Mouse (Mus musculus) brain, embryonic 18.5 days (tissue): ENCODE results near the gene Naglu.
"Not testable (repeated sequence)": the region's sequence is repeated elsewhere in the genome, so short reads cannot be mapped to it uniquely, and the experiment has no call there.

Source experiments
- DNase-seq: peaks from one replicate; pipeline ENCODE4 v3.0.0-alpha.2; 2012; ENCODE audit warnings: low read depth, low spot score

Gene Naglu

DNA sequence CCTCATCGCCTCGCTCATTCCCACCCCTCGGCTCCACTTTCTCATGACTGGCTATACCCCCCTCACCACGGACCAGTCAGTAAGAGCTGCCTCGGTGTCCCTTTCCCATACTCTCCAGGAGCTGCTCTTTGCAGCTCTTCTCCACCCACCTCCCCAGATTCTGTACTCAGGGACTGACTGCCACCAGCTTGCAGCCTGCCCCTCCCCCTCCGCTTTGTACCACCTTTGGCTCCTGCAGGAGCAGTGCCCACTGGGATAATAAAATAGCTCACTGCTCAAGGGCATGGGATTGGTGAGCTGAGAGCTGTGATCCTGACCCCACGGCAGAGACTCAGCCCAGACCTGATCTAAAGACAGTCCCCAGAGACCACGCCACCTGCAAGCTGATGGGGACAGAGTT lies 54.7 kb downstream of the Naglu start:
- not testable (repeated sequence) for DNase-seq

DNA sequence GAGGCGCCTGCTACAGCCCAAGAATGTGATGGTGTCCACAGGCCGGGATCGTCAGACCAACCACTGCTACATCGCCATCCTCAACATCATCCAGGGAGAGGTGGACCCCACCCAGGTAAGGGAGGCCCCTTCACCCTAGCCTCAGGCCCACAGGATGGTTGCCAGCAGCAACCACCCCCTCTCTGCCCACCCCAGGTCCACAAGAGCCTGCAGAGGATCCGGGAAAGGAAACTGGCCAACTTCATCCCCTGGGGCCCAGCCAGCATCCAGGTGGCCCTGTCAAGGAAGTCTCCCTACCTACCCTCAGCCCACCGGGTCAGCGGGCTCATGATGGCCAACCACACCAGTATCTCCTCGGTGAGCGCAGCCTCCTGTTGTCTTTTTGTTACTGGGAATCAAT lies 55.2 kb downstream of the Naglu start:
- not testable (repeated sequence) for DNase-seq

DNA sequence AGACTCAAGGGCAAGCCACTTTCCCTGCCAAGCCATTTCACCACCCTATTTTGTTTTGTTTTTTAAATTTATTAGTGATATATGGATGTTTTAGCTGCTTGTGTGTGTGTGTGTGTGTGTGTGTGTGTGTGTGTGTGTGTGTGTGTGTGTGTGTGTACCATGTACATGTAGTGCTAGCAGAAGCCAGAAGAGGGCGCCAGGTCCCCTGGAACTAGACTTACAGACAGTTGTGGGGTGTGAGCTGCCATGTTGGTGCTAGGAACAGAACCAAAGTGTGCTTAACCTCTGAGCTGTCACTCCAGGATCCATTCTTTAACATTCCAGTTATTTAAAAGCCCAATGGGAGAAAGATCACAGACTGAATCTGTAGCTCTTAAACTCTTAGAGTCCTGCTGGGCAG lies 57.3 kb downstream of the Naglu start:
- DNase-seq, result no peak
